Mouse (Mus musculus): Measurements from ENCODE around the gene Vps45. TPM values are rescaled to one million over a fixed set of nuclear protein-coding genes. Genes with fewer than 3 reads are reported as not detected.

Vps45 gene
- total and polyA plus RNA-seq, 2 experiments from 2014 or later: 24.9 to 61.8 TPM

- Histone ChIP-seq H3K4me2 (ENCODE audit: low read depth, low read length) (peak overlapping the region; percentile 40), H3K4me1 (ENCODE audit: insufficient read depth, low read length) (no peaks in the 10 kb centered on the region), H3K9me3 (ENCODE audit: low read length) (no peaks in the 10 kb centered on the region), H3K27me3 (ENCODE audit: insufficient read depth, low read length) (no peaks in the 10 kb centered on the region), H3K36me3 (ENCODE audit: insufficient read depth, low read length) (no peaks in the 10 kb centered on the region), H3K4me3 (ENCODE audit: low read length) (no peak overlapping the region; the same call in 1 of the 2 replicates), H3K27ac (no peak overlapping the region), H3K9ac (replicated peaks; ENCODE audit: low read length) (no peak overlapping the region)
- ATAC-seq (peak; percentile 83), DNase-seq (ENCODE audit: low spot score) (peak; percentile 90)
- peak; percentile 73 for TF ChIP-seq CTCF (IDR thresholded peaks at IDR 0.05; ENCODE audit: low read depth)
- WGBS: 37% methylated on average over 20 of the region's 20 CpGs
Observed at GRCm38 (mm10) chr3:96065754-96066375, 7.6 kb upstream of the Vps45 start.

- Histone ChIP-seq H3K36me3 (ENCODE audit: insufficient read depth, low read length) (no peaks in the 10 kb centered on the region), H3K27me3 (ENCODE audit: insufficient read depth, low read length) (no peaks in the 10 kb centered on the region), H3K4me3 (ENCODE audit: low read length) (no peak overlapping the region), H3K4me1 (ENCODE audit: insufficient read depth, low read length) (no peaks in the 10 kb centered on the region), H3K27ac (no peak overlapping the region), H3K9ac (replicated peaks; ENCODE audit: low read length) (no peak overlapping the region), H3K9me3 (ENCODE audit: low read length) (no peaks in the 10 kb centered on the region), H3K4me2 (ENCODE audit: low read depth, low read length) (no peak overlapping the region)
- no peak for TF ChIP-seq CTCF (IDR thresholded peaks at IDR 0.05; ENCODE audit: low read depth)
- 49% methylated on average over 4 of the region's 4 CpGs for WGBS
- ATAC-seq (no peak), DNase-seq (ENCODE audit: low spot score) (no peak)
Observed at GRCm38 (mm10) chr3:96065147-96065546, 6.9 kb upstream of the Vps45 start.

- H3K36me3 ChIP-seq (ENCODE audit: insufficient read depth, low read length): no peaks in the 10 kb centered on the region
- TF ChIP-seq CTCF (IDR thresholded peaks at IDR 0.05; ENCODE audit: low read depth): no peak
- H3K4me2 ChIP-seq (ENCODE audit: low read depth, low read length): no peak overlapping the region
- no peaks in the 10 kb centered on the region for H3K9me3 ChIP-seq (ENCODE audit: low read length)
- no peaks in the 10 kb centered on the region for H3K4me1 ChIP-seq (ENCODE audit: insufficient read depth, low read length)
- no peak for ATAC-seq
- no peak overlapping the region for H3K9ac ChIP-seq (replicated peaks; ENCODE audit: low read length)
- H3K27ac ChIP-seq: no peak overlapping the region
- no peak for DNase-seq (ENCODE audit: low spot score)
- H3K27me3 ChIP-seq (ENCODE audit: insufficient read depth, low read length): no peaks in the 10 kb centered on the region
- no peak overlapping the region for H3K4me3 ChIP-seq (ENCODE audit: low read length)
- WGBS: 89% methylated on average over 3 of the region's 3 CpGs
Observed at GRCm38 (mm10) chr3:96064217-96064616, 6.0 kb upstream of the Vps45 start.

- ATAC-seq (no peak), DNase-seq (ENCODE audit: low spot score) (no peak)
- Histone ChIP-seq H3K4me3 (ENCODE audit: low read length) (no peak overlapping the region), H3K27me3 (ENCODE audit: insufficient read depth, low read length) (no peaks in the 10 kb centered on the region), H3K4me2 (ENCODE audit: low read depth, low read length) (no peak overlapping the region), H3K4me1 (ENCODE audit: insufficient read depth, low read length) (no peaks in the 10 kb centered on the region), H3K36me3 (ENCODE audit: insufficient read depth, low read length) (no peaks in the 10 kb centered on the region), H3K27ac (no peak overlapping the region), H3K9me3 (ENCODE audit: low read length) (no peaks in the 10 kb centered on the region), H3K9ac (replicated peaks; ENCODE audit: low read length) (no peak overlapping the region)
- TF ChIP-seq CTCF (IDR thresholded peaks at IDR 0.05; ENCODE audit: low read depth): no peak
- 77% methylated on average over 2 of the region's 2 CpGs for WGBS
Observed at GRCm38 (mm10) chr3:96063299-96063698, 5.0 kb upstream of the Vps45 start.

- no peak for ATAC-seq
- Histone ChIP-seq H3K9ac (replicated peaks; ENCODE audit: low read length) (no peak overlapping the region), H3K4me1 (ENCODE audit: insufficient read depth, low read length) (no peaks in the 10 kb centered on the region), H3K36me3 (ENCODE audit: insufficient read depth, low read length) (no peaks in the 10 kb centered on the region), H3K4me2 (ENCODE audit: low read depth, low read length) (no peak overlapping the region), H3K27ac (no peak overlapping the region), H3K9me3 (ENCODE audit: low read length) (no peaks in the 10 kb centered on the region), H3K4me3 (ENCODE audit: low read length) (no peak overlapping the region), H3K27me3 (ENCODE audit: insufficient read depth, low read length) (no peaks in the 10 kb centered on the region)
- TF ChIP-seq CTCF (IDR thresholded peaks at IDR 0.05; ENCODE audit: low read depth): no peak
- no peak for DNase-seq (ENCODE audit: low spot score)
- 81% methylated on average over 1 of the region's 1 CpGs for WGBS
Observed at GRCm38 (mm10) chr3:96060146-96060545, 1.9 kb upstream of the Vps45 start.

GRCm38 (mm10) chr3:96057747-96058204, 490 bp downstream of the Vps45 start:
- Histone ChIP-seq H3K27ac (peak overlapping the region; percentile 92), H3K4me2 (ENCODE audit: low read depth, low read length) (peak overlapping the region; percentile 65), H3K4me3 (ENCODE audit: low read length) (peak overlapping the region; percentile 67), H3K27me3 (ENCODE audit: insufficient read depth, low read length) (no peaks in the 10 kb centered on the region), H3K9me3 (ENCODE audit: low read length) (no peaks in the 10 kb centered on the region), H3K9ac (replicated peaks; ENCODE audit: low read length) (peak overlapping the region; percentile 66), H3K36me3 (ENCODE audit: insufficient read depth, low read length) (no peaks in the 10 kb centered on the region), H3K4me1 (ENCODE audit: insufficient read depth, low read length) (no peaks in the 10 kb centered on the region)
- peak; percentile 96 for DNase-seq (ENCODE audit: low spot score)
- ATAC-seq: peak; percentile 97
- no peak for TF ChIP-seq CTCF (IDR thresholded peaks at IDR 0.05; ENCODE audit: low read depth)
- WGBS: under 1% methylated on average over 26 of the region's 26 CpGs

- TF ChIP-seq CTCF (IDR thresholded peaks at IDR 0.05; ENCODE audit: low read depth): no peak
- Histone ChIP-seq H3K4me2 (ENCODE audit: low read depth, low read length) (no peak overlapping the region), H3K27ac (no peak overlapping the region), H3K9ac (replicated peaks; ENCODE audit: low read length) (no peak overlapping the region), H3K4me3 (ENCODE audit: low read length) (no peak overlapping the region), H3K4me1 (ENCODE audit: insufficient read depth, low read length) (no peaks in the 10 kb centered on the region), H3K36me3 (ENCODE audit: insufficient read depth, low read length) (no peaks in the 10 kb centered on the region), H3K9me3 (ENCODE audit: low read length) (no peaks in the 10 kb centered on the region), H3K27me3 (ENCODE audit: insufficient read depth, low read length) (no peaks in the 10 kb centered on the region)
- ATAC-seq (no peak), DNase-seq (ENCODE audit: low spot score) (no peak)
- WGBS: 90% methylated on average over 4 of the region's 4 CpGs
Observed at GRCm38 (mm10) chr3:96056031-96056430, 2.2 kb downstream of the Vps45 start.
